Mouse (Mus musculus): ENCODE measurements at regions not wholly inside any gene's neighbourhood (a gene's known extent, or its start where the extent isn't known, plus 50 kb on each side); places are given as distances from the start of the nearest gene placed in this dataset.

DNA sequence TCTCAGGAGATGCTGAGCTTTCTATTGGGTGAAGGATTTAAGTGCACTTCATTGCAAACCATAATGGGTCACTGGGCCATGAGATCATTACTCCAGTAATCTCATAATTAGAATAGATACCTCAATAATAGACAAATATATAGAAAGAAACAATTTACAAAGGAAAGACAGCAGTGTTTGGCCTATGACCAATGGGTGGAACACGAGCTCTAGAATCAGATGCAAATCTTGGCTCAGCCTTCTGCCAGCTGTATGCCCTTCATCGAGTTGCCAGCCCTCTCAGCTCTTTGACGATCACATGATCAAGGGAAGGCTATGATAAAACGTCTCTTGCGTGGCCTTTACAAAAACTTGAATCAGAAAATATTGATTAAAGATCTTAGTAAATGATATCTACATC lies 92.9 kb upstream of the Dapk1 start:
- in situ Hi-C loops (cut with MboI, MseI), result no loop called here

DNA sequence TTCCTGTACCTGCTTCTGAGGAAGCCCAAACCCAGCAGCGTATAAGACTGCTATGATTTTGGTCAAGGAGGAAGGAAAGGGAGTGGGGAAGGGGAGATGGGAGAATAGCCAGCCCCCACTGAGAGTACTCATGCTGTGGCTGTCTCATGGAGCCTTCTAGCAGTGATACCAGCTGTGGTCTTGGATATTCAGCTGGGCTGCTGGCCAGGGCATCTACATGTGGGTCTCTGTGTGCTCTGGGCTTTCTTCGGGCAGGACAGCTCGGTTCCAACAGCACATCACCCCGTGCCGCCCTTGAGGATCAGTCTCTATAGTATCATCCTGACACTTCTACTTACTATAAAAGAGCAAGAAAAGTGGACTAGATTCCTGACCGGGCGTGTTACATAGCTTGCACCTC lies 90.6 kb upstream of the Dapk1 start:
- in situ Hi-C loops (cut with MboI, MseI), result no loop called here

DNA sequence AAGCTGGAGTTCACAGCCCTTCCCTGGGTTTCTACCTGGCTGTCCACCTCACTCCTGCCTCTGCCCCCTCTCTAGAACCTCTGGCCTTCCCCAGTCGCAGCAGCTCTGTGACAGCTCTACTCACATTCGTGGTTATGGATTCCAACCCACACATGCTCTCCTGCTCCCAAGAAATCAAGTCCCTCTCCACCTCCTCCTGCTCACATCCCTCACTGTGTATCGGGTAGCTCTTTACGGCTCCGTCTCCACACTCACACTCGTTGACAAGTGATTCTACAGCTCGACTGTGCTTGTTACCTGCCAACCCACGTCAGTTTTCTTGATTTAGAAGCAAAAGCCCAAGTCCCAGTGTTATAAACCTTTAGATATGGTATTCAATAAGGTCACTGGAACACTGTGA lies 90.1 kb upstream of the Dapk1 start:
- in situ Hi-C loops (cut with MboI, MseI), result no loop called here

DNA sequence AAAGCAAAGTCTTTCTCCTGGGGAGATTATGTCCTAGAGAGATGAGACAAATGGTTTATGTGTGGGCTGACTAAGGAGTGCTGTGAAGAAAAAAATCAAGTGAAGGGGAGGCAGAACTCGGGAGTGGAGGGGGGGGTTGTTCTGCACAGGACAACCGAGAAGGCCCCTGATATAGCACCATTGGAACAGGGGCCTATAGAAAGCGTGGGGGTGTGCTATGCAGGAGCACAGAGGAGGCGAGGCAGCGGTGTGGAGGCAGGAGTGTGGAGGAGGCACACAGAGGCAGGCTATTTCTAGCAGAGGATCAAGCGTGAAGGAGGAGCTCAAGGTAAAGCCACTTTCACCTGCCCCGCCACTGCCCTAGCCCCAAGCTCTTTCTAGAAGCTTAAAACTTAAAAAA lies 88.0 kb upstream of the Dapk1 start:
- in situ Hi-C loops (cut with MboI, MseI), result no loop called here

DNA sequence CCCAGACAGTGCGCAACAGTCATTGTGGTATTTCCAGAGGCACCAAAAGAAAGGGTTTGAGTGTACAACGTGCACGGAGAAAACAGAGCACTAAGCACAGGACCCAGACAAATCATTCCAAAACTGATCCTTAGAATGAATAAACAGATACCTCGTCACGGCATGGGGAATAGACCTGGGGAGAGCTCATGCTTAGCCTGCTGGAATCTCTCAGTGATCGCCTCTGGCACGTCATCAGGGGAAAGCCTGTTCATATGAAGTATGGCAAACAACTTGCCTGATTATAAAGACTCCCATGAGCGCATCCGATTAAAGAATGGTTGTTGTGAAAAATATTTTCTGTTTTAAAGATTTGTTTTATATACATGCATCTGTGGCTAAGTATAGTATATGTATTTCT lies 86.9 kb upstream of the Dapk1 start:
- in situ Hi-C loops (cut with MboI, MseI), result no loop called here

DNA sequence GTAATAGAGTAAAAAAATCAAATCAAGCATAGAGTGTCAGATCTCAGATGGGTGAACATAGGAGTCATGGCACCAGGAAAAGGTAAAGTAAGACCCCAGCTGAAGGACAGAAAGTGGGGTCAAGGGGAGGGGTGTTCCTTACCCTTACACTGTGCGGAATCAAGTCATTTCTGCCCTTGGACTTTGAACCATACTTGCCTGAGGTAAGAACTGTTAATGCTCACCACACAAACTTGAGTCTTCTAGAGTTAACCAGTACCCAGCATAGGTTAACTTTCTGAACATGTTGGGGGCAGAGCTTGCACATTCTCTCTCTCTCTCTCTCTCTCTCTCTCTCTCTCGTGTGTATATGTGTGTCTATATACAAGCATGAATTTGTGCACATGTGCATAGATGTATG lies 83.7 kb upstream of the Dapk1 start:
- in situ Hi-C loops (cut with MboI, MseI), result no loop called here

DNA sequence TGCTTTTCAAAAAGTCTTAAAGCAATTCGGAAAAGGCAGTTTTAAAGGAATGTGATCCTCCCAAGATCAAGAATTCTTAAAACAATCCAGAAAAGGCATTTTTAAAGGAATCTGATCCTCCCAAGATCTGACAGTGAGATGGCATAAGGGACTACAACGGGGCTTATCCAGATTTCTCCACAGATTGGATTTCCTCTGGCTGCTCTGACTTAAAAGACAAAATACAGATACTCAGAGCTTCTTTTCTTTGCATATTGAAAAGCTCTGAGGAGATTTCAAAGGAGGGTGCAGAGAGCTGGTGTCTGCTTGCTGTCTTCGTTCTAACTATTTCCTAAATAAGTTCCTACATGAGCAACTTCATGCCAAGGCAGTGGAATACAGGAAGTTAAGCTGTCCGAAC lies 82.0 kb upstream of the Dapk1 start:
- in situ Hi-C loops (cut with MboI, MseI), result no loop called here

DNA sequence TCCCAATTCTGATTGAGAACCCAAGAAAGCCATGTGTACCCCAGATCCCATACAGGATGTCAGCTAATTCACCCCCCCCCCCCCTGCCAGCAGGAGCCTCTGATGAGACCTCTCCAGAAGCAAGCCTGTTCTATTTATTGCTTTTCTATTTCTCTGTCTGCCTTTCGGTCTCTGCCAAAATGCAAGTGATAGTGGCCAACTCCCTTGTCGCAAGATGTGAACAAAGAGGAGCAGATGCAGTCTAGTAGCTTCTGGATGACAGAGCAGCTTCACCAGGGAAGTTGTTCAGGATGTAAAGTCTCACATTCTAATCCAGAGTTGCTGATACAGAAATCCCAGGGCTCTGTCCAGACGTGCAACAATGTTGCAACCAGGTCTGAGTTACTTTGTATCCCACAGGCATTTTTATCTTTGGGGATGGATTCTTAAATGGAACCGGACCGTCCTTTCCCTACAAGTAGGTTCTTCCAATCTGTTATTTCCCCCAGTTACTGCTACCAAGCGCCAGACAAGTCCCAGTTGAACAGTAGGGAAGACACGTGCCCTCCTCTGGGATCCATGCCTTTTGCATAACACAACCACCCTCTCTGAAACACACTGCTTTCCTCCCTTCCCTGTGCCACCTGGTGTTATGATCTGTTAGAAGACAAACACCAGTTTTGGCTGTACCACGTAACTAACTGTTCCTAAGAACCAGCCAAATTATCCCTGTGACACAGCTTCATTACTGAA lies 78.9 kb upstream of the Dapk1 start:
- in situ Hi-C loops (cut with MboI, MseI), result no loop called here

DNA sequence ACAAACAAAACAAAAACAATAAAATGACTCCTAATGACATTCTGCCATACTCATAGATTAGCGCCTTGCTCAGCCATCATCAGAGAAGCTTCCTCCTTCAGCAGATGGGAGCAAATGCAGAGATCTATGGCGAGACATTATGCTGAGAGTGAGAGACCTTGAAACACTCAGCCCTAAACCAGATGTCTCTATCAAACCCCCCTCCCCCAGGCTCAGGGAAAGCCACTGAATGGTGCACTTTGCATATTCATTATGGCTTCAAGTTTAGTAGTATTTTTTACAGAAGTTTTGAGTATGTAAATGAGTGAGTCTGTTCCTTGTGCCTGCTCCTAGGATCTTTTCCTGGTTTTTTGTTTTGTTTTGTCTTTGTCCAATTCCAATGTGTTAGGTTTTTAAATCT lies 73.9 kb upstream of the Dapk1 start:
- in situ Hi-C loops (cut with MboI, MseI), result no loop called here

DNA sequence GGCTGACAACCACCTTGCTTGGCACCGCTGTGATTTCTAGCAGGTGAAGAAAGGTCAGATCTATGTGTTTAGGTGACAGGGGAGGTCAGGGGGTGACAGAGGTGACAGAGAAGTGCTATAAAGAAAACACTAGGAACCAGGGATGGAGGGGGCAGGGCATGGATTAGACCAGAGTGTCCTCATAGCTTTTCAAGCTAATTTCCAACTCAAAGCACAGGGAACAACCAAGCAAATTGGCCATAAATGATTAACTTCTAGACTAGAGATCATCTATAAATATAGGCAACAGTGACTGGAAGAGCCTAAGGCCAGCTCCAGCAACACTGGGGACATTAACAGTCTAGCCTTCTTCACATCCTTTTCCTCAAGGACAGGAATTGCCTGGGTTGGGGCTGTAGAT lies 72.9 kb upstream of the Dapk1 start:
- in situ Hi-C loops (cut with MboI, MseI), result no loop called here

DNA sequence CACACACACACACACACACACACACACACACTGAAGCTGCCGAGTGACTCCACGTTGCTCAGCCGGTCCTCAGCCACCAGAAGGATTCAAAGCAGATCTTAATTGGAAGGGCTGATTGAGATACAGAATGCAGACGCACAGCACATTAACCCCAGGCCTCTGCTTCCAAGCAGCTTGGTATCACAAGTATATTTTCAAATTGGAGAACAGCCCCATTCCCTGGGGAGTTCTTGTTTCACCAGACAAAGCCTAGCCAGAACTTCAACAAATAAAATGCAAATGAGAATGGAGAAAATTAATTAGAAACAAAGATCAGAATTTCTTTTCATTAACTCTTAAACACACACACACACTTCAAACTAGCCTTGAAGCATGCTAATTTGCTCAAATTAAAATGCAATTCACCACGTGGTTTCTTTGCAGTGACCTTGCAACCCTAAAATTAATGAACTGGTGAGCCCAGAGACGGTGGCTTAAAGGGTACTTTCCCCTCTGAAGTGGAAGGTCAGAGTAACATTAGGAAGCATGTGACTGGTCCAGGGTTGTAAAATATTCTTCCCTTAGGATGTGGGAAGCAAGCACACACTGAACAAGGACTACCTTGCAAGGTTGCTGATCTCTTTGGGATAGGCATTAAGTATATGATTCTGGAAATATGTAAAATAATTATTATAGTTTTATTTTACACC lies 72.2 kb upstream of the Dapk1 start:
- in situ Hi-C loops (cut with MboI, MseI), result no loop called here

DNA sequence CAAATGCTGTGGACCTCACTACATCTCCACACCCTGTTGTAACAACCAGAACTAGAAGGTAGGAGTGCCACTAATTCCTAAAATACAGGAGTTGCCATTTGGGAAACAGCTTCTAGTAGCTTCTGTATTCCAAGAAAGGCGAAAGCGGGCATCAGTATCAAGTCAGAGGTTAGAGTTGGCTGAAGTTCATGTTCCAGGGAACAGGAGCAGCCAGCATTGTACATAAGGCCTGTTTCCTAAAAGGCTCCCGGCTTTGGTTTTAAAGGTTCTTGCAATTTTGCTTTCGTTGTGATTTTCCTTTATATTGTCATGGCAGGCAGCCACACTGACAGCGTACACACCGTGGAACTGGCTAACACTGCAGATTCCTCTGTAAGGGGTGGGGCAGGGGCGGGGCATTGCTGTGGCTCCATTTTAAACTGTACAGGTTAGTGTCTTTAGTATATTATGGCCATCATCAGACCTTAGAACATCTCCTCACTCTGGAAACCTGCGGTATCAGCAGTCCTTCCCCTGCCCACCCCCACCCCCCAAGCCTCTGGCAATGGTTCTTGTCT lies 67.8 kb upstream of the Dapk1 start:
- in situ Hi-C loops (cut with MboI, MseI), result no loop called here

DNA sequence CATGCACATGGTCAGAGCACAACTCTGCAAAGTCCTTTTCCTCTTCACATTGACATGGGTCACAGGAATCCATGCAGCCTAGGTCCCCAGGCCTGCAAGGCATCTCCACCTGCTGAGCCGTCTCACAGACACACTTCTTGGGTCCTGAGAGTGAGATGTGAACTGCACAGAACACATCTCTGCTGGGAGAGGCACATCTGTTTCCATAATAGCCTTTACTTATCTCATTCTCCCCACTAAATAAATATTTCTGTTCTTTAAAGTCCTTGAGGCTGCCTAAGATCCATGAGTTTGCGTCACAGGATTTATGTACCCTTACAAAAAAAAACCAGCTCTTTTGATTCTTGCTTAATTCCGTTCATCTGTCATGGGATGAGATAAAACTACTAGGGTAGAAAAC lies 67.2 kb upstream of the Dapk1 start:
- in situ Hi-C loops (cut with MboI, MseI), result no loop called here

DNA sequence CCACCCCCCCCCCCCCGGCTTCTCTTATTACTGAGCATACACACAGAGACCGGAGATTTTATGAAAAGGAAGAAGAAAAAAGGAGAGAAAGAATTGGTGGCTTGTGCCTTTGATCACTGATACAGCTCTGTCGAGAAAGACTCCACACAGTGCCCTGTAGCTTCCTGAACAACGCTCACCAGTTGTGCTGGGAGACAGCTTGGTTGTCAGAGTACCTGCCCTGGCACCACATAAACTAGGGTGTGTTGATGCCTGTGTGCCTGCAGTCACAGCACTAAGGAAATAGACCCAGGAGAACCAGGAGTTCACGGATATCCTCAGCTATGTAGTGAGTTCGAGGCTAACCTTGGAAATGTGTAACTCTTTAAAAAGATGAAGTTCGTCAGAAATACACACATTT lies 66.7 kb upstream of the Dapk1 start:
- in situ Hi-C loops (cut with MboI, MseI), result no loop called here

DNA sequence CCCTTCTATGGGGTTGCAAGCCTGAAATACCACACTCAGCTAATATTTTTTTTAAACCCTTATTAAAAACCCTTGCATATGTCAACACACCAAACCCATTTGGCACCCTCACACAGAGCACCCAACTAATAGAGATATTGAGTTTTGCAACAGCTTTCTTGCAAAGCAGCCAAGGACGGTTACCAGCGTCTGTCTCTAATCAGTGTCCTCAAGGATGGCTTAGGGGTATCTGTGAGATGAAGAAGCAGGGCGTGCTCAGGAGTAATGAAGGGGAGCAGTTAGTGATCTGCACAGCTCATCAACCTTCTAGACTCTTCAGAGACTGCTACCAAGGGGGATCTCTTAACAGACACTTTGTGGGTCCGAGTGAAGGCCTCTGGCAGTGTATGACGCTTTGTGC lies 65.0 kb upstream of the Dapk1 start:
- in situ Hi-C loops (cut with MboI, MseI), result no loop called here

DNA sequence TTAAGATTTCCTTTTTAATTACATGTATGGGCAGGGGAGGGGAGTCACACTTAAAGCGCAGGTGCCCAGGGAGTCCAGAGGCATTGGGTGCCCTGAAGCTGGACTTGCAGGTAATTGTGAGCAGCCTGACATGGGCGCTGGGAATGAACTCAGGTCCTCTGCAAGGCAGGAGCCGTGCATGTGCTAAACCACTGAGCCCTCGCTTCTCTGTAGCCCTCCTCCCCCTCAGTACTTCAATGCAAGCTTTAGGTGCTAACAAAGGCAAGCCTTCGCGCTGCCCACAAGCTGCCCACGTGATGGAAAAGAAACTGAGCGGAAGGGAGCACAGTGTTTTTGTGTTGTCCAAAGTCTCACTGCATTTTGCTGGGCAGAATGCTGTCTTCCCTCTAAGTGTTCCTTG lies 63.6 kb upstream of the Dapk1 start:
- in situ Hi-C loops (cut with MboI, MseI), result no loop called here

DNA sequence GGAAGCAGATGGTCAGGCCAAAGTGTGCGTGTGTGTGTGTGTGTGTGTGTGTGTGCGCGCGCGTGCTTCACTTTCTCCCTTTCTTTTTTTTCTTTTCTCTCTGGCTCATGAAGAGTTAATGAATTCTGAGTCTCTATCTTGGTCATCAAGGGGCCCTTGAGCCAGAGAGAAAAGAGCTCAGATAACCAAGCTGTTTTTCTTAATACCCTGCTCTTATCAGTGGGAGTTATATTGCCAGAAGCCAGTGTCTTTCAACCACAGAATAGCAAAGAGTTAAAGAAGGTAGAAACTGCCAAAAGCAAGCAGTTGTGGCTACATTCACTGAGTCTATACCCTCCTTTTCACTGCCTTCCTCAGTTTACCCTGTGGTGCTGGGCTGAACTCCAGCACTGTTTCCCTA lies 60.6 kb upstream of the Dapk1 start:
- in situ Hi-C loops (cut with MboI, MseI), result no loop called here

DNA sequence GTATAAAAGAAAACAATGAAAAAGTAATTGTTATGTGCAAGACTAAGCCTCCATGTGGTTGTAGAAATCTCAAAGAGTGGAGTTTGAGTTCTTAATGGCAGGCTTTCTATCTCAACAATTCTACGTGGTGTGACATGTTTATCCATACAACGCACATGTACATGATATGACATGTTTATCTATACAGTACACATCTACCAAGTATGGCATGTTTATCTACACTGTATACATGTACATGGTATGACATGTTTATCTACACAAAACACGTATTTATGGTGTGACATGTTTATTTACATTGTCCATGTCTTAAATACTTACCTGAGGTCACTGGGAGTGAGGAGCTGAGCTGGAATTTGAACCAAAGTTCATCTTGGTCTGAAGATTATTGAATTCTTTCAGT lies 57.4 kb upstream of the Dapk1 start:
- in situ Hi-C loops (cut with MboI, MseI), result no loop called here

DNA sequence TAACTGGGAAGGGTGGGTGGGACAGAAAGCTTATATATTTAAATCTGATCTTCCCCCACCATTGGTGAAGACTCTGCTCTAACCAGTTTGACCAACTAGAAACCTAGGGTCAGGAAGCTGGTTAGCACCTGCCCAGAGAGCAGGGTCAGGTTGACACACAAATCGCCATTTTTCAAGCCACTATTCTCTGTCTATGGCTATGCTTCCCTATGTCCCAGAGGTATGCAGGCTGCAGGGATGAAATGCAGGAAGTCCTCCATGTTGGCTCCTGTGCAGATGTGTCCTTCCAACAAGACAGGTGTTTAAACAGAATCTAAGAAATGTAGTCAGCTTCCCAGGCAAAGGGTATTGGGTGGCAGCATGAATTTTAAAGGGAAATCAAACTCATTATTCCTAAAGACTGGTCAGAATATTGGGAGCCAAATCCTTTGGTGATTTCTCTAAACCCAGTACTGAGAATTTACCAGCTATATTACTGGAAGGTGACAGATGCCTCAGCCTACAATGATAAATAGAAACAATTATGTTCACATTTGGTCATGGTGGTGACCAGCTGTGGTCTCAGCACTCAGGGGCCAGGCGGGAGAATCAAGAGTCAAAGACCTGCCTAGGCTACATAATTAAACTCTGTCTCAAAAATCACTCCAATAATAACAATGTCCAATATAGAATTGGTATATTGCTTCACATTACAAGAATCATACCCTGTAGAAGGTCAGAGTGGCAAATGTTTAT lies 55.6 kb upstream of the Dapk1 start:
- in situ Hi-C loops (cut with MboI, MseI), result no loop called here
